Mouse (Mus musculus) bone marrow, adult 2 months (tissue): Measurements from ENCODE around the gene Itga9.

ENCODE experiments used
- CTCF ChIP-seq: fragments of 200-500 bp; IDR thresholded peaks from 2 replicates; pipeline ENCODE4 v1.5.1; 2011; ENCODE audit warnings: low read length, control low read depth; ENCODE audit not compliant: control insufficient read depth, insufficient read depth
- POLR2A ChIP-seq: fragments of 200-500 bp; IDR thresholded peaks from 2 replicates; pipeline ENCODE4 v1.6.1; 2011; ENCODE audit warnings: low read depth, mild to moderate bottlenecking, control low read depth, low read length, borderline replicate concordance; ENCODE audit not compliant: control insufficient read depth

DNA sequence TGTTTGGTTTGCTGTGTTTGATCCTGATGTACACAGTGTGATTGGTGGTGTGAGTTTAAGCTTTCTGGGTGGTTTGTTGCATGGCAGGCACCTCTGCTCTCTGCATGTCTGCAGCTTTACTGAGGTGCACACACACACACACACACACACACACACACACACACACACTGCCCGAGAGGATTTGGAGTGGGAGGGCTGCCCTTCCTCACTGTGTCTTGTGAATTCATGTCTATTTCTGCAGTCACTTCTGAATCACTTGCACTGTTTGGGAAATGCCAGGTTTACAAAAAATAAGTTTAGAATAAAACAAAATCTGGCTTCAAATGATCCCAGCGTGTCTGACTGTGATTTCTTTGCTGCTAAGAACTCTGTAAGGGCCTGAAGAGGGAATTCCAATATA lies 294.2 kb downstream of the Itga9 start:
- no peak for TF ChIP-seq CTCF
- no peak for TF ChIP-seq POLR2A
